Mouse (Mus musculus) left cerebral cortex, adult 6 months (tissue): ENCODE data around the gene Twf2. TPM values are rescaled to one million over a fixed set of nuclear protein-coding genes. Genes with fewer than 3 reads are reported as not detected.

Experiments used
- long read RNA-seq, 2 experiments: library from polyadenylated mRNA; unstranded; transcript quantifications; one replicate each; pipeline ENCODE4 v2.0.0; 2019 to 2020
- polyA plus RNA-seq: library from polyadenylated mRNA; unstranded; fragments of <200 nt; fragmentation: Nextera tagmentation; gene quantifications from 2 replicates; pipeline ENCODE4 v1.2.3, GENCODE M21; 2021

Twf2 gene
- polyA plus RNA-seq: 77.0 and 77.9 TPM in 2 replicates
- long read RNA-seq, experiment 1, transcript Twf2-201 (9 exons, 1,596 nt): major isoform, 293 of 326 reads
- long read RNA-seq, experiment 1, partial matches to known transcripts: 4 of 326 reads
- long read RNA-seq, experiment 1, other reads (novel, unspliced or antisense): 29 of 326 reads
- long read RNA-seq, experiment 2, transcript Twf2-201 (9 exons, 1,596 nt): major isoform, 103 of 125 reads
- long read RNA-seq, experiment 2, partial matches to known transcripts: 7 of 125 reads
- long read RNA-seq, experiment 2, other reads (novel, unspliced or antisense): 14 of 125 reads

GRCm38 (mm10) chr9:106202819-106203636 lies at the start of gene Twf2:
Gene Twf2, plus strand, starts transcription at chr9:106203108.

DNA sequence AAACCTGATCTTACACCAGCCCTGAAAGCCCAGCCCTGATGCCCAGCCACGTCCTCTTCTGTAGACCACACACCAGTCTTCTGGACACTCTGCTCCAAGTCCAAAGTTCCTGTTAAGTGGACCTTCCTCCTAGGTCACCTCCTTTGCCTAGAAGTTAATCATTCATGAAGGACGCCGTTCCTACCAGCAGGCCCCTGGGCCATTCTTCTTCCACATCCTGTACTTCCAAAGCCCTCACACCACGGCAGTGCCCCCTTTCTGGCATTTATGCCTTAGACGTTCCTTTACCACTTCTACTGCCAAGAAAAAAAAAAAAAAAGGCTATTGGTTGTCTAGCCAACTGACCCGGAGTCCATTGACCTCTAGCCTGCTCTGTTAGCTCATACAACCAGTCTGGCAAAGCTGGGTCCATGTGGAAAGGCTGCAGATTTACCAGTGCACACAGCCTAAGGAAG lies 44.8 kb upstream of the Twf2 start, which contains the start of gene Glyctk:
TSS of gene Glyctk (minus strand) at position 102 of the 455 bp plus-strand sequence.

DNA sequence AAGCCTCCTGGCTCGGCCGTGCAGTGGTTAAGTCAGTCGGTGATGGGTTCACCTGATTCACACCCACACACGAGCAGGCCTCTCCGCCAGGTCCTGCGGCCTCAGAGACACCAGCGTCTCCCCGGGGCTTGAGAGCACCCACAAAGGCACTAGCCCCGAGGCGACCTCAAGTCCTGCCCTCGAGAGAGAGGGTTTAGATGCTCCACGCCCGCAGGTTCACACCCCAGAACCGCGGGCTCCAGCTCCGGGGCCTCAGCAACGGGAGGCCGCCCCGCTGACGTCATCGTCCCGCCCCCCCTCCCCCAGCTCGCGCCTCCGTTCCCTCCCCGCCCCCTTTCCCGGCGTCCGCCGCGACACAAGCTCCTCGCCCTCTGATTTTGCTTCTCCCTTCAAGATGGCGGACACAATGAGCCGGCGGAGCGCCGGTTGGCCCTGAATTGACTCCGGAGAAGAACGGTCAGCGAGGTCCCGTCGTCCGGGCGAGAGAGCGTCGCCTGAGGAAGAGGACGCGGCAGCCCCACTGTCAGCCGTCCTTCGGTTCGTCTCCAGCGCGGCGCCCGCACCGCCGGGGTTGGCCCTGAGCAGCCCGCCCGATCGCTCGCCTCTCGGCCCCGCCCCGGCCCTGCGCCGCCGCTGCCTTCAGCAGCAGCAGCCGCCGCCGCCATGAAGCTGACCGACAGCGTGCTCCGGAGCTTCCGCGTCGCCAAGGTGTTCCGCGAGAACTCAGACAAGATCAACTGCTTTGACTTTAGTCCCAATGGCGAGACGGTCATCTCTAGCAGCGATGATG lies 32.2 kb upstream of the Twf2 start, which contains the start of gene Wdr82:
TSS of gene Wdr82 (plus strand) at position 373 of the 790 bp plus-strand sequence.

DNA sequence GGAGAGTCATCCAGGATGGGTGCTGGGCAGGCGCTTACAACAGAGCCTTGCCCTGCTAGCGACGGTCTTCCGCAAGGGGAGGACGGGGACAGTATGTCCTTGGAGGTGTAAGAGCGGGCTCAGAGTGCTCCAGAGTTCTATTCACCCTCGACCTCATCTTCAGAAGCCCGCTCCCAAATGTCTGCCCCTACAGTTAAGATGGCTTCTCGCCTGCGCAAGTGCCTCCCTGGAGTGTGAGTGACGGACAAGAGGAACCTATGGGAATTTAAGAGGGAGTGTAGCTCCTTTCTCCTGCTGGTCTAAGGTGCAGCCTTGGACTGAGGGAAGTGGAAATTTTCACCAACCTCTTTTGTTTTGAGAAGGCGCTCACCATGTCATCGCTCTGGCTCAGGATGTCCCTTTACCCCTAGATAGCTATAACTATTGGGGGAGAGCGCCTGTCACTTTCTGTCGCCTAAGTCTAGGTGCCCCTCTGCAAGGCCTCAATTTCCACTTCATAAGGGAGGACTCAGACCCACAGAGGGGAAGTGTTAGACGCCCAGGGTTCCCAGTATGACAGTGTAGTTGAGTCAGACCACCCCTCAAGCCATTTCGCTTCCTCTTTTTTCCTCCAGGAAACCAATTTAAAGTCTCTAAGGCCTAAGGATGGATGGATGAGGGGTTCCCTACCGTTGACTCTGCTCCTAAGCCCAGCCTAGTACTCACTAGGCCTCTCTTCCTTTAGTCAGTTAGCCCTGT lies 3.2 kb upstream of the Twf2 start, which contains the start of gene Ppm1m:
TSS of gene Ppm1m (minus strand) at position 212 of the 738 bp plus-strand sequence.

GRCm38 (mm10) chr9:106222261-106222851 lies 19.4 kb downstream of the Twf2 start, which contains the start of gene Tlr9:
Gene Tlr9, plus strand, starts transcription at chr9:106222598.

Other genes with a start within 250 kb of the Twf2 start
- gene Col6a5, start 242.5 kb upstream of the Twf2 start, polyA plus RNA-seq: 0.09 and 0.16 TPM in 2 replicates
- 1.1 and 1.4 TPM in 2 replicates for gene Col6a4, start 106.3 kb upstream of the Twf2 start, polyA plus RNA-seq
- gene Glyctk, start 45.0 kb upstream of the Twf2 start, polyA plus RNA-seq: 0.99 and 1.2 TPM in 2 replicates
- gene Wdr82, start 32.2 kb upstream of the Twf2 start, polyA plus RNA-seq: 47.8 and 50.0 TPM in 2 replicates
- gene Ppm1m, start 3.4 kb upstream of the Twf2 start, polyA plus RNA-seq: 14.6 and 19.3 TPM in 2 replicates
- 0.20 and 0.25 TPM in 2 replicates for gene Tlr9, start 19.5 kb downstream of the Twf2 start, polyA plus RNA-seq
- gene Alas1, start 45.5 kb downstream of the Twf2 start, polyA plus RNA-seq: 56.7 and 78.9 TPM in 2 replicates
- 24.8 and 33.9 TPM in 2 replicates for gene Poc1a, start 78.0 kb downstream of the Twf2 start, polyA plus RNA-seq
- 17.7 and 21.8 TPM in 2 replicates for gene Dusp7, start 165.5 kb downstream of the Twf2 start, polyA plus RNA-seq
- gene Rpl29, start 226.3 kb downstream of the Twf2 start, polyA plus RNA-seq: 667 and 915 TPM in 2 replicates
- gene Acy1, start 235.2 kb downstream of the Twf2 start, polyA plus RNA-seq: 11.2 and 11.3 TPM in 2 replicates
- 10.4 and 12.8 TPM in 2 replicates for gene Abhd14b, start 244.4 kb downstream of the Twf2 start, polyA plus RNA-seq
- 61.7 and 68.7 TPM in 2 replicates for gene Abhd14a, start 244.6 kb downstream of the Twf2 start, polyA plus RNA-seq